Mouse (Mus musculus) embryonic fibroblast, embryonic 13.5 days (primary cell): ENCODE results near the gene Fam69a.

ENCODE experiments used
- CTCF ChIP-seq: IDR thresholded peaks from 2 replicates; pipeline ENCODE4 v1.5.1; 2011; ENCODE audit warnings: mild to moderate bottlenecking, control low read depth, low read length, moderate library complexity, borderline replicate concordance; ENCODE audit not compliant: insufficient read depth
- POLR2A ChIP-seq: IDR thresholded peaks from 2 replicates; pipeline ENCODE4 v1.6.1; 2011; ENCODE audit warnings: low read depth, mild to moderate bottlenecking, control low read depth, low read length, moderate library complexity

- TF ChIP-seq POLR2A (no peak), CTCF (no peak)
Observed at GRCm38 (mm10) chr5:107915280-107915679, 71.6 kb downstream of the Fam69a start.
